Mouse (Mus musculus) cerebellum, postnatal 25 days (tissue): ENCODE results near the gene Cers1.

Source experiments
- DNase-seq, 2 experiments: peaks; one replicate each; pipeline ENCODE4 v3.0.0; 2021; ENCODE audit warnings: mixed read lengths in 2 of 2

The Cers1 gene

DNA sequence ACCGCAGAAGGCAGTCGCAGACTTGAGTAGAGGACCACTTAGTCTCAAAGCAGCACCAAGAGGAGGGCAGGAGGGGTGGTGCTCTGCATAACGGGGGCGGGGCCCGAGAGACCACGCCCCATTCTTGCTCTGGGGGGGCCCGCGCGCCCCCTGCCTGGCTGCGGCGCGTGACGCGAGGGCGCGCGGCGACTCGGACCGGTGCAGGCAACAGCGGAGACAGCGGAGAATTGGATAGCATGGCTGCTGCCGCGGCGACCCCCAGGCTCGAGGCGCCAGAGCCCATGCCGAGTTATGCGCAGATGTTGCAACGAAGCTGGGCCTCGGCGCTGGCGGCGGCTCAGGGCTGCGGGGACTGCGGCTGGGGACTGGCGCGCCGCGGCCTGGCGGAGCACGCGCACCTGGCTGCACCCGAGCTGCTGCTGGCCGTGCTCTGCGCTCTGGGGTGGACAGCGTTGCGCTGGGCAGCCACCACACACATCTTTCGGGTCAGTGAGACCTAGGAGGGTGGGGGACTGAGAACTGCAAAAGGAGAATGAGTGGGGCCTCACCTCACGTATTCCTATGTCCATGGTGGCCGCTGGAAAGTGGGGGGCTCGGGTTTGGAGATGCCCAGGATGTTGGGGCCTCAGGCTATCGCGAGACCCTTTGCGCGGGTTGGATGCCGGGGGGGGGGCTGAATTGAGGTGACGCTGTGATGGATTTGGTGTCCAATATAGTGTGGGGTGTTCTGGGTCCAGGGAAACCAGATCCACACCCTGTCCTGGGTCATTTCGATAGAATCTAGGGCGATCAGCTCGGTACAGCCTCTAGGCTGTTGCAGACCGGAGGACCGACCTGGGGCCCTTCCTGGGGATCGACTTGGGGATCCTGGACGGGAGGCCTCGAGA, at the start of gene Cers1:
Gene Cers1 (plus strand): TSS at position 152 of the 887 bp plus-strand sequence.
- DNase-seq: peak; percentile 82 to 89

DNA sequence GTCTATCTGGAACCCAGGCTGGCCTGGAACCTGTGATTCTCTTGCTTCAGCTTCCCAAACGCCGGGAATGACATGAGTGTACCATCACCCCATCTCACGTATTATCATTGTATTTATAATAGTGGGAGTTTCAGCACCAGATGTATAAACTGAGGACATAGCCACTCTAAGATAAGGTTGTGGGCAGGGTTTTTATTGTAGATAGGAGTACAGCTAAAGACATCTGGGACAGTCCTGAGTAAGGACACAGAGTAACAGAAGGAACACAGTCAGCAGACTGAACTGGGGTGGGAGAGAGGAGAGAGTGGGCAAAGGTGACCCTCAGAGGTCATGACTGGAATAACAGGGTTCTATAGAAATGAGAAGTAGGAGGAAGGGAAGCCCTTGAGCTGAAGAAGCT, 47.9 kb upstream of the Cers1 start:
- no peak for DNase-seq

DNA sequence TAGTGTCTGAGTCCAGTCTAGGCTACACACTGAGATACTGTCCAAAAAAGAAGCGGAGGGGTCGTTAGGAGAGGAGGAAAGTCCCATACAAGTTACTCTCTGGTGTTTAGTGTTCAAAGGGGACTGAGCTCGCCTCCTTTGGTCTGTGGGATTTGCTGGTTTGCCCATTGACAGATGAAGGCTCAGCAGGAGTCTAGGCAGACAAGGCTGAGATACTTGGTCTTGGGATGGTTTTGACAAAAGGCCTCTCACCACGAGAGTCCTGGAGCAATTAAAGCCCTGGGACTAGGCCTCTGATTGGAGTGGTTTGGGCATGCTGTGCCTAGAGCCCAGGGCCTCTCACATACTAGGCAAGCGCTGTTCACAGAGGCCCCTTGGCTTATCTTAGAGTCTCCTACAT, 47.3 kb upstream of the Cers1 start:
- DNase-seq: peak; percentile 47 to 55

DNA sequence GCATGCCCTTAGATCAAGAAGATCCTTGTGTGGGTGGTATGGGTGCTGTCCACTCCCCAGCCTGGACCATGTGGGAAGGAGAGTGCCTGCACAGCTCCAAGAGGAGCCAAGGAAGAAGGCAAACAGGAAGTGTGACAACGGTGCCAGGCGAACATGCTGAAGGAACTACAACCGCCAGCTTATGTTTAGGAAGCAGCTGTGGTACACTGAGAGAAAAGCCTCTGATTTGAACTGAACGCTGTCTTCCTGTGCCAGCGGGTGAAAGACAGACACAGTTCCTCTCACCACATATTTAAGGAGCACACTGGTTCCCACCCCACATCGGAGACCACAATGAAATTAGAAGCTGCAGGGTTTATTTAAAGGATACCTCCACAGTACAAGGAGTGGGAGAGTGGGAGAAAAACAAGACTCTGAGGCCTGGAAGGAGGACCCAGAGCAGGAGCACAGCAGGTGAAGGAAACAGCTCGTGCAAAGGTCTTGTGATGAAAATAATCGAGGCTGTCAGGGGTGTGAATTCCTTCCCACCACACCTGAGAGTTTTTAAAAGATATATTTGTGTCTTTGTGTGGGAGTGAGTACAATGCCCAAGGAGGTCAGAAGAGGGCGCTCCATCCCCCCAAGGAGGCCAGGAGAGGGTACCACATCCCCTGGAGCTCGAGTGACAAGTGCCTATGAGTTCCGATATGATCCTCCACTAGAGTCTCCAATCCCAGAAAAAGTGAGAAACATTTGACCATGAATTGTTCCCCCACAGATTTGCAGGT, 46.6 kb upstream of the Cers1 start:
- no peak for DNase-seq

DNA sequence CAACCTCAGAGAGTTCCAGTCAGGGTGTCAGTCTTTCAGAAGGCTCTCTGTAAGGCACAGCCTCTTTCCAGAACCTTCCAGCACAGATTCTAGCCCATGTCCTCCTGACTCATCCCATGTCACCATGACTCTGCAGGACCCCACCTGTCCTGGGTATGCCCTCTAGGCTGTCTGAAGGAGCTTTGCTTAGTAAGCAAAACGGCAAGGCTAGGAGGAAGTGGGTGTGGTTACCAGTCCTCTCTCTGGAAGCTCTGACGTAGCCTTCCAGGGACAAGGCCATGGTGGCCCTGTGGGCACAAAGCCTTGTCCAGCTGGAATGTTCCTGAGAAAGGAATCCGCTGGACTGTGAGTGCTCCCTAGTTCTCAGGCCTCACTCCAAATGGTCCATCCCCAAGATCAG, 42.6 kb upstream of the Cers1 start:
- no peak for DNase-seq

DNA sequence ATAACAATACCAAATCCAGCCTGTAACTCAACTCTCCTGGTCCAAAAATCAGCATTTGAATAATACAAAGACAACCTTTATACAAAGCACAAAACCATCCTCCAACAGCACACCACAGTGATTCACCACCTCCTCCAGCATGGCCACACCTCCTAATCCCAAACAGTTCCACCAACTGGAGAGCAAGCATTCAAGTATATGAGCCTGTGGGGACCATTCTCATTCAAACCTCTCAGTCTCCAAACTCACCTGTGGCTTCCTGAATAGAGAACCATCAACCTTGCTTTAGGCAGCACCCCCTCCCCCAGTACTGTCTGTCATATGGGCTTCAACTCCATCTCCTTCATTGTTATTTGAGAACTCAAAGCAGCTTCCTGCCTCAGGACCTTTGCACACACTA, 41.2 kb upstream of the Cers1 start:
- no peak for DNase-seq

DNA sequence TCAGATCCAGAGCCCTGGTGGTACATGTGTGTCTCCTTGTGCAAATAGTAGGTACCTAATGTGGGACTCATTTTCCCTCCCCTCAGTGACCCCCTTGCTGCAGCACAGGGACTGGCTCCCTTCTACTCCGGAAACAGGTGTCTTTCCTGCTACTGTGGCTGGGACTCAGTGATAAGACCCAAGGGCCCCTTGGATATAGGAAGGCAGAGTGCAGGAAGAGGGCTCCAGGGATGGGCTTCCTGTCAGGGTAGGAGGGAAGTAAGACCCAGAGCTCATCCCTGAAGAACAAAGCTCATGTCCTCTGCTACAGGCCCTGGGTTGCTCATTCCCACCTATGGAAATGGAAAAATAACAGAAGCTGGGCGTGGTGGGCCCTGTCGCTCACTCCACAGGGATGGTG, 39.1 kb upstream of the Cers1 start:
- no peak for DNase-seq

DNA sequence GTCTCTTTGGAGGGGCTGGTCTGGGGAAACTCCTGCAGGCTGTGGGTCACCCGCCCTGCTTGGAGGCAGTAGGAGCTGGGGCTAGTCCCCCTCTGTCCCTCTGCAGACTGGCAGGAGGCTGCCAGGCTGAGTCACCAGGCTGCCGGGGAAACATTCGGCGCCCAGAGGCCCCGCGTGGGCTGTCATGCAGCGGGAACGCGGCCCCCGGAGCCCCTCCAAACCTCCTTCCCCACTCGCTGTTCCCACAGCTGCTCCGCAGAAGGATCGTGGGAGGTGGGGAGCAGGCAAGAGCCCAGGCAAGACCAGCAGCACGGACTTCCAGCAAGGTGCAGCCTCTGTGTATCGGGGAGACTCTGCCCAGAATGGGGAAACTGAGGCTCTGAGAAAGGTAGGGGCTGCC, 37.4 kb upstream of the Cers1 start:
- no peak for DNase-seq

DNA sequence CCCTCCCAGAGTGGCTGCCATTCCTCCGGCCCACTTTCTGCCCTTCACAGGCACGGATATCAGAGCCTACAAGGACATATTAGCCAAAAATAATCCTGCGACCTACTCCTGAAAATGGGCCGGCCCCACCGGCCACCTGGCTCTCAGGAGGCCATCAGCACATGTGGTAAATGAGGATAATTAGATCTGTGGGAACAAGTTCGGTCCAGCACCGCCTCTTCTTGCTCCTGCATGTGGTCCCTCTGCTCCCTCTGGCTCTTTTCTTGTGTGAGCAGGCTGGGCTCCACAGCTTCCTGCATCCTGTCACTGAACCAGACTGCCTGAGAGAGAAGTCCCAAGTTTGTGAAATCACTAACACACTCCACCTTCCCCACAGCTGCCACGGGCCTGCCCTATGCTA, 36.3 kb upstream of the Cers1 start:
- DNase-seq: no peak

DNA sequence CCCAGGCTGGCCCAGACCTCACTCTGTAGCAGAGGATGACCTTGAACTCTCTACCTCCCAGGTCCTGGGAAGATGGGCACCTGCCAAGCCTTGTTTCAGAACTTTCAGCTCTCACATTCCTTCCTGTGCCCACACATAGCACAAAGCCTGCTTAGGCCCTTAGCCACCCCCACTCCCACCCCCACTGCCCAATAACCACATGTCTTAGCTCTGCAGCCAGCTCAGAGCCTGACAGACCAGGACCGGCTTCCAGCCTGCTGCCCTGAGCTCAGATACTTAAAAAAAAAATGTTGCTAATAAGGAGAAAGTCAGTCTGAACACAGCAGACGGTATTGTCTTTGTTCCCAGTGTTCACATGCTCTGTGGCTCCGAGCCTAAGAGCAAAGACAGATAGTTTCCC, 34.6 kb upstream of the Cers1 start:
- no peak for DNase-seq

DNA sequence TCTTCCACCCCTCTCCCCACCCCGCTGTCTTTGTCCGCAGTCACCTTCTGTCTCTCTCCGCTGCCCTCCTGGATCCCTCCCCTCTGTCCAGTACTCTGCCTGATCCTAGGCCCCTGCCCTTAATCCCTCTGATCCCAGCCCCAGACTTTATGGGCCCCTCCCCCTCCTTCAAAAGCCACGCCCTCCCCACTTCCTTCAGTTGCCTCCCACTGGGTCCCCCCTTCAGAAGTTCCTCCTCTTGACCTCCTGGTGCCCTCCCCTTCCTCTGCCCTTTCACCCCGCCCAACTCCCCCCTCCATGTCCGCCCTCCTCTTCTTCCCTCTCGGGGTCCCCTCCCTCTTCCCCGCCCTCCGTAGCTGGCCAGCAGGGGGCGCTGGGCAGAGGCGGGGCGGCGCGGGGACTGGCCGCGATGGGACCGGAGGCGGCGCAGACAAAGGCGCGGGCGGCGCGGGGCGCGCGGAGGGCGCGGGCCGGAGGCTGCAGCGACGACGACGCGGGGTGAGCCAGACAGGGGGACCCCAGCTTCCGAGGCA, 32.9 kb upstream of the Cers1 start, which contains the start of gene Homer3:
Gene Homer3 (plus strand): TSS at position 225 of the 533 bp plus-strand sequence.
- DNase-seq: peak; percentile 65 to 81

DNA sequence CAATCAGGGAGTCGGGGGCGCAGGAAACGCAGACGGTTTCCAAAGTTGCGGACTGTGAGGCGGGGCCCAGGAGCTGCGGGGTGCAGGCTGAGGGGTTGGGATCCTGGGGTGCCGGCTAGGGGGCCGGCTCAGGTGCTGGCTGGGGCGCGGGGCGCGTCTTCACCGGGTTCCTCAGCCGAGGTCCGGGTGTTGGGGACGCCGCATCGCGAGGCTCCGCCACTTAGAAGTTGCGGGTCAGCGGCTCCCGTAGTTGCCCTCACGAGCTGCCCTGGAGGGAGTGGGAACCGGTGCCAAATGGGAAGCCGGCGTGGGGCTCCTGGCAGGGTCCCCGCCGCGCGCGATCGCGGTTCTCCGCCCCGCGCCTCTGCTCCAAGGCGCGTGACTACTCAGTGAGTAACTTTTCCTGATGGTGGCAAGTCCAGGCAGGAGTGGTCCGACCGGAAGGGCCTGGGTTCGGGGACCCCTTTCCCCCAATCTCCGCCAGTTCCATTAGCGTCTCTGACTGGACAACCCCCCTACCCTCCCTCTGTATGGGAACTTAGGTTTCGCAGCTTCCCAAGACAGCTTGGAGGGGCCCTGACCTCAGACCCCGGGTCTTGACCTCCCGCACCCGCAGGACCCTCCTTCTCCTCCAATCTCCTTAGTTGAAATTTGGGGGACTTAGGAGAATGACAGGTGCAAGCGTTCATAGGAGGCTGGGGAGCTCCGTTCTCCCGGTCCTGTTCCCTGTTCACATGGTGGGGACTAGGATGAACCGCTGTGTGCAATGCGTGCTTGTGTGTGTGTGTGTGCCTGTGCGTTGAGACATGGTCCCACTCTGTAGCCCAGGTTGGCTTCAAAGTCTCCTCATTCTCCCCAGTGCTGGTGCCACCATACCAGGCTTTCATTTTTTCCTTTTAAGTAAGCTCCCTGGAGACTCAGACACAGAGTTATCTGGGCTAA, 32.2 kb upstream of the Cers1 start:
- DNase-seq: peak in 1 of 2 experiments; percentile 40

DNA sequence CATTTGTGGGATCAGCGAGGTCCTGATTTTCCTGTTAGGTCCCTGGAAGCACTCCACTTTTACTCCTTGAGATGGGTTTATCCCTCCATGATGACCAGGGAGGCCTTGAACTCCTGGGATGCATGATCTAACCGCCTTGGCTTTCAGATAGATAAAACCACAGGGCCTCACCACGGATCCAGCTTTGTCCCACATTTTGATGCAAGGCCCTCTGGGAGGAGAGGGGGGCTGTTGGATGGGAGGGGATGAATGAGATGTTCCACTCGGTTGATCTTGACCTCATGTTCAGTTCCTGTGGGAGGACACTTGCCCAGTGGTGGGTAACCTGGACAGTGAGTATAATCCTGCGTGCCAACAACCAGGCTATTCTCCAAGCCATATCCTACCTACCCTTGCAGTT, 31.2 kb upstream of the Cers1 start:
- no peak for DNase-seq

DNA sequence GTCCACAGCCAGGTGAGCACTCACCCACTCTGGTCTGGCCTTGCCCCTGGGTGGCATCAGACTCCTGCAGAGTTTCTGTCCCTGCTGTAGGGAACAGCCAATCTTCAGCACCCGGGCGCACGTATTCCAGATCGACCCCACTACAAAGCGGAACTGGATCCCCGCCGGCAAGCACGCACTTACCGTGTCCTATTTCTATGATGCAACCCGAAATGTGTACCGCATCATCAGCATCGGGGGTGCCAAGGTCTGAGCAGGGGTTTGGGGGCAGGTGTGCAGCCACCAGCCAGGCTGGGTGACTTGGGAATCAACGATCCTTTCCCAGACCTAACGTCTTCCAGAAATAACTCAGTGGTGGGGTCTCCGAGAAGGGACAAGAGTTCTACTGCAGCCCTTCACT, 30.3 kb upstream of the Cers1 start:
- DNase-seq: no peak

DNA sequence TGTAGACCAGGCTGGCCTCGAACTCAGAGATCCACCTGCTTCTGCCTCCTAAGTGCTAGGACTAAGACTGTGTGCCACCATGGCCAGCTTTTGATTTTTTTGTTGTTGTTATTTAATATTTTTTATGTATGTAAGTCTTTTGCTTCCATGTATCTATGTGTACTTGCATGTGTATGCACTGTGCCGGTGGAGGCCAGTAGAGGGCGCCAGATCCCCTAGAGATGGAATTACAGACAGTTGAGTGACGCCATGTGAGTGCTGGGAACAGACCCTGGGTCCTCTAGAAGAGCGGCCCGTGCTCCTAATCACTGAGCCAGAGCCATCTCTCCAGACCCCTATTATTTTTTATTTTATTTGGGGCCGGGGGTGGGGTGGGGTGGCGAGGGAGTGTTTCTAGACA, 28.8 kb upstream of the Cers1 start:
- DNase-seq: no peak

DNA sequence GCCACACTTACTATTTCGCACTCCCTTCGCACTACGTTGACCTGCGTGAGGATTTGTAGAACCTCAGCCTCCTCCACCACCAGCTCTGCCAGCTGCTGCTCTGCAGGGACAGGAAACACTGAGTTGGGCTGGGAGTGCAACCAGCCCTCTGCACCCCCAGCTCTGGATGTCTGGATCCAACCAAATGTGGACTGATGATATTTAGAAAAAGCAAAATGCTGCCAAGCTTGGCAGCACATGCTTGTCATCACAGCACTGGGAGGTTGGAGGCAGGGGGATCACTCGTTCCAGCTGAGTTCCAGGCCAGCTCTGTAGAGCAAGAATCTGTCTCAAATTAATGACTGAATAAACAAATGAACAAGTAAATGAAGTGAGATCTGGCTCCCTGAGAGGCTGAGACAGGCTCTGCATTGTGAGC, 21.6 kb upstream of the Cers1 start:
- no peak for DNase-seq

DNA sequence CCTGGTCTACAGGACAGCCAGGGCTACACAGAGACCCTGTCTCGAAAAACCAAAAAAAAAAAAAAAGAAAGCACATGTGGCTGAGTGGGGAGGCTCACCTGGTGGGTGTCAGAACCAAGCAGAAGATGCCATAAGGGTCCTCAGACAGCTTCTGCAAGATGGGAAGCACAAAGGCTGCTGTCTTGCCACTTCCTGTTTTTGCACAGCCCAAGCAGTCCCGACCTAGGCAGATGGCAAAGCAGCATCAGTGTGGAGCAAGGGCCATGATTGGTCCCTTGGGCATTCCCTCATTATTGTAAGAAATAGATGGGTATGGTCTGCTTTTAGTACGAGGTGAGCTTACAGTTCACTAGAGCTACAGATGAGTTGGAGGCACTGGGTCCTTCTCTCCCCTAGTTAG, 14.7 kb upstream of the Cers1 start:
- no peak for DNase-seq

DNA sequence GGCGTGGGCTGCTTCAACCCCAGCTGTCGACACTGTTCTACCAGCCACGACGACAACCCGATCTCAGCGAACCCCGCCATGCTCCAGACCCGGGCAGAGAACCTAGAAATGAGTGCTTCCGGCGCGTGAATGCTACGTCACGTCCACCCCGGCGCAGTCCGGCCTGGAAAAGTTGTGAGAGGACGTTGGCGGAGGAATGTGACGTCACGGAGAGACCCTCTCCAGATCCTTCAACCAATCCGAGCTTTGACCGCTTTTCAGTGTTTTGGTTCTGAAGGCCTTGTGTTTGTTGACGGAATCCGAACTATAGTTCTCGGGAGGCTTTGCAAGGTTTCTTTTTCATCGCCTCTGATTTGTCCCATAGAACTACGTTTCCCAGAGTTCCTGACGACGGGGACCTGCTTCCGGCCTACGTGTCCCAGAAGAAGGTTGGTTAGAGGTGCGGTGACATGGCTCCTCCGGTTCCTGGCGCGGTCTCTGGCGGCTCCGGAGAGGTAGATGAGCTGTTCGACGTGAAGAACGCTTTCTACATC, 13.2 kb upstream of the Cers1 start, which contains the start of the genes Ddx49 and Cope:
Gene Ddx49 (minus strand): TSS at position 132 of the 533 bp plus-strand sequence.
Gene Cope (plus strand): TSS at position 161 of the 533 bp plus-strand sequence.
- DNase-seq: peak; percentile 96 to 98

DNA sequence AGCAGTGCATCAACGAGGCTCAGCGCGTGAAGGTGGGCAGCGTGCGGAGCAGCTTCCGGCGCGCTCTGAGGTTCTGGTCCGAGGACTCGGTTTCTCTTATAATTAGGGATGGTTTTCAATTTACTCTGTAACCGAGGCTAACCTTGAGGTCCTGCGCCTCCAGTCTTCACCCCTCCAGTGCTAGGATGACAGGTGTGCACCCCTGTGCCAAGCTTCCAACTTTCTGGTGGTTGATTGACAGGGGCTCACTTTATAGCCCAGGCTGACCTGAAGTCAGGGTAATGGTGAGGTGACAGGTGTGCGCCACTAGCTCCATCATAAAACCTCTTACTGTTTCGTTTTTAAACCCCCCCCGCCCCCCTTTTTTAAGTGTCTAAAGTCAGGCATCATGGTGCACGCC, 12.7 kb upstream of the Cers1 start:
- DNase-seq: no peak

DNA sequence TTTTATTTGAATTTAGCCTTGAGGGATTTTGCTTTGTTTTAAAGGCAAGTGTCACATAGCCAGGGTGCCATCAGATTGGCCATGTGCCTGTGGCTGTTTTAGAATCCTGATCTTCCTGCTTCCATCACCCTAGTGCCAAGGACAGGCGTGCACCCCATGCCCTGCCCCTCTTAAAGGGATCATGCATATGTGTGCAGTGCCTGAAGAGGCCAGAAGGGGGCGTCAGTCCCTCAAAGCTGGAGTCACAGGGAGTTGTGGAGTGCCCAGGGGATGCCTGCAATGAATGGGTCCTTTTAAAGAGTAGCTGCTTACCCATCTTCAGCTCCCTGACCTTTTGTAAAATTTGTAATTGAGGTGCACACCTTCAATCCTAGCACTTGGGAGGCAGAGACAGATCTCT, 6.3 kb upstream of the Cers1 start:
- DNase-seq: peak in 1 of 2 experiments; percentile 63

DNA sequence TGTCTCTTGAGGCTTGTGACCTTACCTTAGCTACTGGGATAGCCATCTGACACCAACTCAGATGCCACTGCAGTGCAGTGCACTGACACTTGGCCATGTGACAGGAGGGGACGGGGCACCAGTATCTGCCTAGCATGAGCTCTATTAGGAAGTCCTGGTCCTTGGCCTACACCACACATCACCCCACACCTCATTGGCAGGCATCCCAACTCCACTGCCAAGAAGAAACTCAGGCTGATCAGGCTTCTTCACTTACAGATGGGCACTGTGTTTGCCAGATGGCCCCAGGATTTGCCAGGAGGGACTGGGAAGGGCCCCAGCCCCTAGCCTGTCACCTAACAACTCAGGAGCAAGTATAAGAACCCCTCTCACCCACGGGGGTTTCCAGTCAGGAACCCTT, 2.2 kb upstream of the Cers1 start:
- DNase-seq: peak; percentile 37 to 61
